Mouse (Mus musculus): ENCODE measurements around the gene Bmi1.

DNA sequence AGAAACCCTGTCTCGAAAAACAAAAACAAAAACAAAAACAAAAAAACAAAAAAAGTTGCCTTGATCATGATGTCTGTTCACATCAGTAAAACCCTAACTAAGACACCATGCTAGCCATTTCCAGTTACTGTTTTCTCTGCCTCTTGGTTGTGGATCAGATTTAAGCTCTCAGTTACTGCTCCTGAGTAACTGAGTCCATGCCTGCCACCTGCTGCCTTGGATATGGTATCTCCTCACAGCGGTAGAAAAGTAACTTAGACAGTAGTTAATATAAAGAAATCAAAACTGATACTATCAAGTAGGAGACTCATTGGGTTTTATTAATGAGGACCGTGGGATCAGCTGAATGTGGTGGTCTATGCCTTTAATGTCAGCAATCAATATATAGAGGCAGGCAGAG is 37.5 kb downstream of the Bmi1 start:
- no peak for TF ChIP-seq MAFK (IDR thresholded peaks at IDR 0.05; ENCODE audit: insufficient read depth, low read depth, low read length)
- TF ChIP-seq HCFC1 (IDR thresholded peaks at IDR 0.05; ENCODE audit: borderline replicate concordance, insufficient read depth, low read length): no peak

Data from ES-E14 (cell line).